Mouse (Mus musculus) gastrocnemius, postnatal 14 days (tissue): ENCODE data around the gene Rpl41. TPM values are rescaled to one million over a fixed set of nuclear protein-coding genes. Genes with fewer than 3 reads are reported as not detected.
A peak's percentile ranks its signal among the peaks of the same experiment; 100 is the strongest.
"Not testable (repeated sequence)": the region's sequence is repeated elsewhere in the genome, so short reads cannot be mapped to it uniquely, and the experiment has no call there.

ENCODE experiments used
- DNase-seq: peaks from one replicate; pipeline ENCODE4 v3.0.0; 2021; ENCODE audit warnings: mixed read lengths
- intact Hi-C: fragments of 180-260 bp; cut with DNase I; formaldehyde crosslinking; loops from one replicate; pipeline ENCODE4 v1.15.1; 2025; ENCODE audit warnings: low total_unique reads
- total RNA-seq, 2 experiments: library from RNA; stranded (reverse); gene quantifications; 2 replicates each; pipeline ENCODE4 v1.2.3; 2021

The Rpl41 gene
- total RNA-seq, 2 experiments from 2014 or later = 1,413 to 1,625 TPM

DNA sequence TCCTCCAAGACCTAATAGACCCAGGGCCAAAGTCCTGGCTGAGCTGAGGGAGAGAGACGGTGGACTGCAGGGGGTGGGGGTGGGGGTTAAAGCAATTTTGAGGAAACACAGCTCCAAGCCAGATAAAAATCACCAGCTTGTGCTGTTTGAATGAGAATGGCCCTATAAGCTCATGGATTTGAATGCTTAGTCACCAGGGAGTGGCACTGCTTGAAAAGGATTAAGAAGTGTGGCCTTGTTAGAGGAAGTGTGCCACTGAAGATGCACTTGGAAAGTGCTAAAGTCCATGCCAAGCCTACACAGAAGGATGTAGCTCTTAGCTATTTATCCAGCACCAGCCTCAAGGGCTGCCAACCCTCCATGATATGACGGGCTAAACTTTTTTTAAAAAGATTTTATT, 13.9 kb downstream of the Rpl41 start:
- no peak for DNase-seq
- intact Hi-C loops = no loop called here

DNA sequence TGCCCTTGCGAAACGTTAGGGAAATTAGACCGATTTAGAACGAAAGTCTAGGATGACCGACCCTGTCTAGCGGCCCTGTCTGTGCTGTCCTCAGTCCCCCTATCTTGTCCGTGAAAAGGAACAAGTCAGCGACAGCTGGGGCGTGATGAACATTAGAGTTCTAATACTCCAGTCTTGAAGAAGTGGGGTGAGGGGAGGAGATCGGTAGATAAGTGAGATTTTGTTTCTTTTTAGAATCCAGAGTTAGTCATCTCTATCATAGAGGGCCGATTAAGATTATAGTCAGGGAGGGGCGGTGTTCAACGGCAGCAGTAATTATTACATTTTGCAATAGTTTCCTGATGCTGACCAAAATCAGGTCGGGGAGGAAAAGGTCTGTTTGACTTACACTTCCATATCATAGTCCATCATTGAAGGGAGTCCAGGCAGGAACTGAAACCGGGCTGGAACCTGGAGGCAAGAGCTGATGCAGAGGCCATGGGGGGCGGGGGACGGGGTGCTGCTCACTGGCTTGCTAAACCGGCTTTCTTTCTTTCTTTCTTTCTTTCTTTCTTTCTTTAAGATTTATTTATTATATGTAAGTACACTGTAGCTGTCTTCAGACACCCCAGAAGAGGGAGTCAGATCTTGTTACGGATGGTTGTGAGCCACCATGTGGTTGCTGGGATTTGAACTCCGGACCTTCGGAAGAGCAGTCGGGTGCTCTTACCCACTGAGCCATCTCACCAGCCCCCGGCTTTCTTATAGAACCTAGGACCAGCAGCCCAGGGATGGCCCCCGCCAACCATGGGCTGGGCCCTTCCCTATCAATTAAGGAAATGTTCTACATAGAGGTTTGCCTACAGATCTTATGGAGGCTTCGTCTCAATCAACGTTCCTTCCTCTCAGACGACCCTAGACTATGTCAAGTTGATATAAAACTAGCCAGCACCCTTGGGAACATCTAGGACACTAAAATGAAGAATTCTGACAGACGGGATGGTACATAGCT, 22.4 kb downstream of the Rpl41 start:
- DNase-seq = no peak

DNA sequence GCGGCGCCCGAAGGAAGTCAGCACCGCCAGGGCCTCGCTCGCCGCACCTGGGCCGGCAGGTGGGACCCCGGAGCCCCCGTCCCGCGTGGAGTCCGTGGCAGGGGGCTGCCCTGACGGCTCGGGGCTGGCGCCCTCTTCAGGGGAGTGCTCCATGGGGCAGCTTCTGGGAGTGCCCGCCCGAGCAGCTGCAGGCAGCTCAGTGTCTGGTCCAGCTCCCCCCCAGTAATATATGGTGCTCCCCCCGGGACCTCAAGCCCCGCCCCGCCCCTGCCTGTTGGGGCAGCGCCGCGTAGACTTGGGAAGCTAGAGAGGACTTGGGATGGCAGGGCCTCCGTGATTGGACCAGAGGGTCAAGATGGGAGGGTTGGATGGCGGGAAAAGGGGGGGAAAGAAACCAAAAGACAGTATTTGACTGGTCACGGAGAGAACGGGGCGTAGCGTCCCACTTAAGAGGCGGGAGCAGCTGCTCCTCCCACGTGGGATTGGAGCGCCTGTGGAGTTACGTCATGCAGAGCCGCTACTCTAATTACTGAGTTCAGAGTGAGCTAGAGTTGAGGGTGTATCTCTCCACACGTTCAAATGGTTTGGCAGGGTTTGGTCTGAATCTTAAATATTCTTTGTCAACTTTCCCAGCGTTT, 23.3 kb downstream of the Rpl41 start, which contains the start of gene Esyt1:
Esyt1 (minus strand) TSS at position 201 of the 638 bp plus-strand sequence.
- intact Hi-C loops = no loop called here

More for the DNA sequence above, 22.4 kb downstream of the Rpl41 start:
- intact Hi-C loops = no loop called here

DNA sequence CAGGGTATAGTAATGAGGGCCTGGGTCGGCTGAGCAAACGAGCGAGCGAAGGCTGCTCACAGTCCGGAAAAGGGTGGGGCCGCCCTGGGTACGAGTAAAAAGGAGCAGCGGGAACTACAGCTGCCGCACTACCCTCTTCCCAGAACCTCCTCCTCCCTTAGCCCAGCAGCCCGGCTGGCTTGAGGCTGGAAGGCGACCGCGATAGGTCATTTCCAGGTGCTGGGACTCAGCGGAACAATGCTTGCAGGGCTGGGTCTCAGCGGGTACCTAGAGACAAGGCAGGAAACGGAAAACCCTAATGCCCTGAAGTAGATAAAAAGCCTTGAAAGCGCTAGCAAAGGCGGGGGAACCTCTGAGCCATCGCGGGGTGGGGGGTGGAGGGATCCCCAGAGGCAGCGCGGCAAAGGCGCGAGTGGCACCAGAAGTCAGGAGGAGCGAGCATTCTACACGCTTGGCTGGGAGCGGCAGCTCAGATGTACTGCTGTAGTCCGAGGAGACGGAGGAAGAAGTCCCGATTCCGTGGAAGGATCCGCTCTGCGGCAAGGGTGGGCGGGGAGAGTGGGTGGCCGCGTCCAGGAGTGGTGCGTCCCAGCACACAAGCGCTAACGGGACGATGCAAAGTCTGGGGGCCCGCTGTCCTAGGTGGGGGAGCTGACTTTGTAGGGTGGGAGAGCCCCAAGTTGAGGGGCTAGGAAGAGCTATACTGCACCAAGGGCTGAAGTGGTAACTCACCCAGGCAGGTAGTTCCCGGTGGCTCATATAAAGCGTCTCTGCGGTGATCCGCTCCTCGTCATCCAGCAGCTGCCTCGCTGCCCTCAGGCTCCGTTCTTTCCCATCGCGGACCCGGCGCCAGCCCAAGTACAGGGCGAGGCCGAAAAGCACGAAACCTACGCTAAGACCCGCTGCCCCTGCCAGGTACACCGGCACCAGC, 24.1 kb downstream of the Rpl41 start:
- DNase-seq = peak; percentile 65
- intact Hi-C loops = no loop called here

More for the DNA sequence above, 23.3 kb downstream of the Rpl41 start, which contains the start of gene Esyt1:
- DNase-seq = peak; percentile 94

DNA sequence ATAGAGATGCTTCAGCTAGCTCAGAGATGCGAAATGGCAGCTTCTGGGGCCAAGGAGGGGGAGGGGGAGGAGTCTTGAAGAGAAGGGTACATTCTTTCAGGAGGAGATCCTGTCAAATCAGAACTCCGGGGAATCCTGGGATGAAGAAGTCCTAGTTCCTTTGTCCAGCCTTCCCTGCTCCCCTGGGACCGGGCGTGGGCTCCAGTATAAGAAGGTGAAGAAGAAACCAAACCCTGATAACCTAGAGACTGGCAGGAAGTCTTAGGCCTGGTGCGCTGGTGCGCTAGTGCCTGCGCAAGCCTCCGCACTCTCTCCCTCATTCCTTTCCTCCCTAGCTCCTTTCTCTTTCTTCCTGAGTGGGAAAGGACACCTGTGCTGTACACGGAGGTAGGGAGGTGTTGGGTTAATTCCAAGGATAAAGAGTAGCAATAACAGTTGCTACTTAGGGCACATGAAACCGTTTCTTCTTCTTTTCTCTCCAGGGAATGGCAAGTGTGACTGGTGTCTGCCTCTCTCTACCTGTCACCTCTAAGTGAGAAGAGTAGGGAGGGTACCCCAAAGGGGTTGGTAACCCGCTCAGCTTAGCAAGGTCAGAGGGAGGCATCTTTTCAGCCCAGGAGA, 24.9 kb downstream of the Rpl41 start:
- intact Hi-C loops = no loop called here
- no peak for DNase-seq

DNA sequence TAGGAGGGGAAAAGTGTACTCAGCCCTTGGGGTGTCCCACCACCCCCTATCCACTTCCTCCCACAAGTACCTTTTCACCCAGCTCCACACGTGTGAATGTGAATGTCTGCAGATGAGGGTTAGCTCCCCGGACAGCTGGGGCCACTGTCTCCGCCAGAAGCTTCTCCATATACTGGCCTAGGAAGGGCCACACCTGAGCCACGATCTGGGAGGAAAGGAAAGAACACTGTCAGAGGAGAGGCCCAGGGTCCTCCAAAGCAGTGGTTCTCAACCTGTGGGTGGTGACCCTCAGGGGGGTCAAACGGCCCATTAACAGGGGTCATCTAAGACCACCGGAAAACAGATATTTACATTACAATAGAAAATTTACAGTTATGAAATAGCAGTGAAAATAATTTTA, 26.8 kb downstream of the Rpl41 start:
- no peak for DNase-seq
- intact Hi-C loops = no loop called here

DNA sequence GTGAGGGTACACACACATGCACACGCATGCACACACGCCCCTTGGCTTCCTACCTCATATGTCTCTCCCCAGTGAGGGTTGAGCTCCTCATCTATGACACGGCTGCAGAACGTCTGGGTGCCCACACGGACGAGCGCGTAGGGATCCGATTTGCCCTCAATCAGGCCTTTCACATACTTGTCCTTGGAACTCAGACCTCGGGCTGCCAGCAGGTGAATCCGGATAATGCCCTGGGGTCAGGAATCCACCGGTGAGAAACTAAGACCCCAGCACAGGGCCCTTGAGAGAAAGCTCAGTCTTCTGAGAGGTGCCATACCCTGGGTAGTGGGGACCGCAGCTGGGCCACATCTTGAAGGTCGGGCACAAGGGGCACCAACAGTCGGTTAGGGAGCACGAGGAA, 28.5 kb downstream of the Rpl41 start:
- DNase-seq = no peak
- intact Hi-C loops = no loop called here

DNA sequence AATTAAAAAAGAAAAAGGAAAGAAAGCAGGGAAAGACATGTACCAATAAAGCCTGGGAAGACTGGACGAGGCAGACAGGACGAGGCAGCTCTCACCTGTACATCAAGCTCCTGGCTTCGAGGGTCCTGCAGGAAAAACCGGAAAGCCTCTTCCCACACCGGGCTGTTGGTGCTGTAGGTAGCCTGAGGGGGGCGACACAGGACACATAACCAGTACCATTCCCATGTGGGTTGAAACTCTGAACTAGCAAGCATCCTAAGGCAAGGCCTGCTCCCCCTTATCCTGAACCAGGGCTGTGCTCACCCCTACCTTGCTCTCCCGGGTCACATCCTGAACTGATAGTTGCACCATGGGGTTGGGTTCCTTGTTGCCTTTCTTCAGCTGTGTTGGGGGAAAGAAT, 30.3 kb downstream of the Rpl41 start:
- DNase-seq = peak; percentile 41
- intact Hi-C loops = no loop called here

DNA sequence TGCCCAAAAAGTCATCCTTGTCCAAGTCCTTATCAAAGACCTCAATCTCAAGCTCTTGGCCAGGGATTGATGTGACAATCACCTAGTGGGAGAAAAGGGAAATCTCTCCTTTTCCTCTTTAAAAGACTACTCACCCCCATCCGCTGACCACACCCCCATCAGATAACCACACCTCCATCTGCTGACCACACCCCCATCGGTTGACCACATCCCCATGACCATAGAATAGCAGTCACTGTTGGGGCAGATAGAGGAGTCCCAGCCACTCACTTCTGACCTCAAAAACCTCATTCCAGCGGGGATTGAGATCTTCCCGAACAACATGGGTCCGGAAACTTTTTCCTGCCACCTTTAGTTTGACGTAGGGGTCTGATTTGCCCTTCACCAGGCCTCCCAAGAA, 32.4 kb downstream of the Rpl41 start:
- intact Hi-C loops = no loop called here
- no peak for DNase-seq

DNA sequence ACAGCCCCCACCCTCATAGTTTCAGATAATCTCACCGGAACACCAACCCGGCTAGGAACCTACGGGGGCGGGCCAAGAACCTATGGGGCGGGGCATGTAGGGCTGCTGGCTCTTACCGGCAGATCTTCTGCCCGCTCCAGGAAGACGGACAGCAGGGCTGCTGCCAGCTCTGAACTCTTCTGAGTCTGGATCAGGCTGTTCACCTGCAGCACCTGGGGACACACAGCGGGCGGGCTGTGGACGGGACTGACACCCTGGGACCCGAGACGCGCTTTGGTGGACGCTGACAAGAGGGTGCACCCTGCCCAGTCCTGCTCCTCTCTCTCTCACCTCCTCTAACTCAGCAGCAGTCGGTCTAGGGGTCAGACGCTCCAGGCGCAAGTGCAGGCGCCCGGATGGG, 33.1 kb downstream of the Rpl41 start:
- intact Hi-C loops = no loop called here
- DNase-seq = no peak

DNA sequence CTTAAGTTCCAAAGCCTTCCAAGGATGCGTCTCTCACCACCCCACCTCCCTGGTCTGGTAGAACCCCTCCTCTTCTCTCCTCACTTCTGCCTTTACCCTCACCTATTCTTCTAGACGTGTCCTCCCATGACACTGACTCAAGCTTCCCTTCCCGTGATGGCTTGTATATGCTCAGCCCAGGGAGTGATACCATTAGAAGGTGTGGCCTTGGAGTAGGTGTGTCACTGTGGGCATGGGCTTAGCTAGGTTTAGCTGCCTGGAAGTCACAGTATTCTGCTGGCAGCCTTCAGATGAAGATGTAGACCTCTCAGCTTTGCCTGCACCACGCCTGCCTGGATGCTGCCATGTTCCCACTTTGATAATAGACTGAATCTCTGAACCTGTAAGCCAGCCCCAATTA, 34.1 kb downstream of the Rpl41 start:
- intact Hi-C loops = no loop called here
- DNase-seq = no peak

DNA sequence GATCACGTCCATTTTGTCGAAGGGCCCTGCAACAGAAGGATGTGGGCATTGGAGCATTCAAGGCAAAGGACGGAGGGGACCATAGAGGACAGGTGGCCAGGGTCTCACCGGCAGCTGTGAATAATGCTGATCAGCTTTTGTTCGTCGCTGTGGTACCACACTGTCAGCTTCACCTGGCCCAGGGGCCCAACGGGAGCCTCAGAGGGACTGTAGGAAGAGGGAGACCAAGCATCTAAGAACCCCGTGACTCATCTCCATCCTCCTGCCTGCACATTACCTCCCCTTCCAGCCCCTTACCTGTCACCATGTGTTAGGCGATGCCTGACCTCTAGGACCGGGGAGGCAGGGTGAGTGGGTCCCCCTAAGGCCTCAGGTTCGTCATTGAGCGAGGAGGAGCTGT, 37.3 kb downstream of the Rpl41 start:
- DNase-seq = no peak
- intact Hi-C loops = no loop called here

DNA sequence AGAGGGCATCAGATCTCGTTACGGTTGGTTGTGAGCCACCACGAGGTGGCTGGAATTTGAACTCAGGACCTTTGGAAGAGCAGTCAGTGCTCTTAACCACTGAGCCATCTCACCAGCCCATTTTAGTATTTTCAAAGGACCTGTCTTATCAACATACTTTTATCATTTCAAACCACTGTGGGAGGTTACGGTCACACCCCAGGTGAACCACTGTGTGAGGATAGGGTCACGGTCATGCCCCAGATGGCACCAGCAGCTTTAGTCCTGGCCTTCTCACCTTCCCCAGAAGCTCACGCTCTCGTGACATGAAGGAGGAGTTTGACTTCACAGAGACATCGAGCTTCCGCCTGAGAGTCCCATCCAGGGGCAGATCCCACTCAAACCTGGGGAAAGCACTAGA, 37.9 kb downstream of the Rpl41 start:
- no peak for DNase-seq
- intact Hi-C loops = no loop called here

DNA sequence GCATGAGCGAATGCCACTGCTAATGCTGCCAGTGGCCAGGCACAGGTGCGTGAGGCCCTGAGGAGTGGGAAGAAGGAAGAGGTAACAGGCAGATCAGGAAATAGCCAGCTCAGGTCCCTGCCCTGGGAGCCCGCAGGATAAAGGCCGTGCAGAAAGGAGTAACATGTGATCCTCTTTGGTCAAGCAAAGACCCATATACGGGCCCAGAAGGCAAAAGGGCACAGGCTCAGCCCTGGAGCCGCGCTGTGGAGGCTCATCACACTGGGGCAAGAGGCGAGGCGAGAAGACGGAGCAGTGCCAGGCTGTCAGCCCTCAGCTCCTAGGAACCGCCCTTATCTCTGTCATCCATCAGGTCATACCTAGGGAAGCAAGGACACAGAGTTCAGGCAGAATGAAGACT, 38.8 kb downstream of the Rpl41 start:
- no peak for DNase-seq
- intact Hi-C loops = no loop called here

DNA sequence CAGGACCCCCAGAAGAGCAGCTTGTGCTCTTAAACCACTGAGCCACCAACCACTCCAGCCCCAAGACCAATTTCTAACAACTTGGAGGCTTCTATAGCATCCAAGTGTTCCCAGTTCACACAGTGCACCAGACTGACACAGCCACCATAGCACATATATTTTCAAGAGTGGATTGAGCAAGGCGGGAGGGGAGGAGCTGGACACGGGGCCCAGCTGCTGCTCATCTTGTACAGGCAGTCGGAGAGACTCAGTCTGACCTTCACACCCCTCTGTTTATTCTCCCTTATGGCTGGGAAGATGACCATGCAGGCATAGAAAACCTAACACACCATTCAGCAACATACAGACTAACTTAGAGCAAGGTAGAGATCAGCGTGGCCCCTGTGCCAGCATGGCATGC, 39.3 kb downstream of the Rpl41 start:
- no peak for DNase-seq
- intact Hi-C loops = no loop called here

DNA sequence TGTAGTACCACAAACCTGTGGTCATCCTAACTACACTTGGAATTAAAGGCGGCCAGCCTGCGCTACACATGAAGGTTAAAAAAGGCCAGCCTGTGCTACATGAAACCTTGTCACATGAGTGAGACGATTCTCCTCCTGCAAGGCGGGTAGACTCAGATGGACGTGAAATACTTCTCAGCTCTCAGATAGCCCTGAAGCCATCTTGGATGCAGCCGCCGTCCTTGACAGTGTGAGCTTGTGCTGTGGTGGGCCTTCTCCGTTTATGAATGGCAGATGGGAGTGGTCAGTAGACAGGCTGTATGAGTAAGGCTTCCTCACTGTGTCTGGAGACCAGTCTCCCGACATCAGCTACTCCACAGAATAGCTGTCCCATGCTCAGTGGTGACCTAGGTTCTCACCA, 39.9 kb downstream of the Rpl41 start:
- DNase-seq = no peak
- intact Hi-C loops = no loop called here

DNA sequence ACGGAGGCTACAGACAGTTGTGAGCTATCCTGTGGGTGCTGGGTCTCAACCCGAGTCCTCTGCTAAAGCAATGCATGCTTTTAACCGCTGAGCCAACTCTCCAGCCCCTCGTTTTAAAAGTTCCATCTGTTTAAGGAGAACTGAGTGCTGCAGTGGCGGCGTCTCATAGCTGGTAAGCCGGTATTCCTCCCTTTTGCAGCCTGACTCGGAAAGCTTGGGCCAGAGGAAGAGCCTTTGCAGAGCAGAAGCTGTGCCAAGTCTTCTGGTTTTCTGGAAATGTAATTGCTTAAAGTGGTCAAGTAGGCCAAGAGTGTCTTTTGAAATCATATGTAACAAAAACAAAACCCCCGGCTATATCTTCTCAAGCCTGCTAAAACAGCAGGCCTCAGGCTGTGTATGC, 40.8 kb downstream of the Rpl41 start:
- no peak for DNase-seq
- intact Hi-C loops = no loop called here

DNA sequence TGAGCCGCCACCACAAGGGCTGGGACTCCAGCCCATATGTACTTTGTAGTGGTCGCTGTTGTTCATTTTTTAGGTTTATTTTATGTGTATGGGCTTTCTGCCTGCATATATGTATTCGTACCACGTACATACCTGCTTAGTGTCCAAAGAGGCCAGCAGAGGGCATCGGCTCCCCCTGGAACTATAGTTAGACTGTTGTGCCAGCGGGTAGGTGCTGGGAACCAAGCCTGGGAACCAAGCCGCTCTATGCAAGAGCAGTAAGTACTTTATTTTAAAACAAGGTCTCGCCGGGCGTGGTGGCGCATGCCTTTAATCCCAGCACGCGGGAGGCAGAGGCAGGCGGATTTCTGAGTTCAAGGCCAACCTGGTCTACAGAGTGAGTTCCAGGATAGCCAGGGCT, 43.1 kb downstream of the Rpl41 start:
- no peak for DNase-seq
- intact Hi-C loops = no loop called here

DNA sequence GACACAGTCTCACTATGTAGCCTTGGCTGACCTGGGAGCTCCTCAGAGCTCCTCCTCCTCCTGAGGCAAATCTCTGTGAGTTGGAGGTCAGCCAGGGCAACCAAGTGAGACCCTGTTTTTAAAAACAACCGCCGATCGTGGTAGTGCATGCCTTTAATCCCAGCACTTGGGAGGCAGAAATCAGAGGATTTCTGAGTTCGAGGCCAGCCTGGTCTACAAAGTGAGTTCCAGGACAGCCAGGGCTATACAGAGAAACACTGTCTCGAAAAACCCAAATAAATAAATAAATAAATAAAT, 43.8 kb downstream of the Rpl41 start:
- DNase-seq, intact Hi-C loops: not testable (repeated sequence)
